Mouse (Mus musculus) limb, embryonic 15.5 days (tissue): ENCODE results near the gene Tmprss9. TPM values are rescaled to one million over a fixed set of nuclear protein-coding genes. Genes with fewer than 3 reads are reported as not detected.

Experiments used
- ATAC-seq: fragments of 200-750 bp; cut with Nextera tagmentation; 2 replicates; pipeline ENCODE4 v1.8.0; 2017; ENCODE audit warnings: low read depth, moderate TSS enrichment; ENCODE audit not compliant: insufficient number of reproducible peaks, low FRiP score, low TSS enrichment
- H3K27ac ChIP-seq: fragments of 300-500 bp; sonication (generic); 2 replicates; pipeline ENCODE4 v1.5.1; 2015; ENCODE audit warnings: moderate library complexity, mild to moderate bottlenecking, inconsistent platforms
- H3K27me3 ChIP-seq: fragments of 300-500 bp; sonication (generic); 2 replicates; pipeline ENCODE4 v1.6.1; 2015; ENCODE audit warnings: inconsistent platforms
- H3K36me3 ChIP-seq: fragments of 300-500 bp; sonication (generic); 2 replicates; pipeline ENCODE4 v1.6.1; 2015; ENCODE audit warnings: inconsistent platforms
- H3K4me1 ChIP-seq: fragments of 300-500 bp; sonication (generic); 2 replicates; pipeline ENCODE4 v1.6.1; 2015; ENCODE audit warnings: inconsistent platforms
- H3K4me2 ChIP-seq: fragments of 300-500 bp; sonication (generic); 2 replicates; pipeline ENCODE4 v1.6.1; 2015; ENCODE audit warnings: mild to moderate bottlenecking, inconsistent platforms
- H3K4me3 ChIP-seq: fragments of 300-500 bp; sonication (generic); 2 replicates; pipeline ENCODE4 v1.5.1; 2015; ENCODE audit warnings: mild to moderate bottlenecking, inconsistent platforms
- H3K9ac ChIP-seq: fragments of 300-500 bp; sonication (generic); 2 replicates; pipeline ENCODE4 v1.6.1; 2015; ENCODE audit warnings: inconsistent platforms
- H3K9me3 ChIP-seq: fragments of 300-500 bp; sonication (generic); 2 replicates; pipeline ENCODE4 v1.6.1; 2016; ENCODE audit warnings: inconsistent platforms
- WGBS: fragments of 180-500 bp; shearing (Covaris S2); methylation state at CpG from one replicate; pipeline ENCODE4 v1.1.7; 2015; 5-methylcytosine and 5-hydroxymethylcytosine counted together
- polyA plus RNA-seq: library from polyadenylated mRNA; unstranded; fragments of >200 nt; fragmentation: Nextera tagmentation; extraction: Ambion mirVana; gene quantifications from 2 replicates; pipeline ENCODE4 v1.2.1, GENCODE M21; 2015

Tmprss9 gene
- polyA plus RNA-seq, 1 experiment from 2014 or later, result not detected

DNA sequence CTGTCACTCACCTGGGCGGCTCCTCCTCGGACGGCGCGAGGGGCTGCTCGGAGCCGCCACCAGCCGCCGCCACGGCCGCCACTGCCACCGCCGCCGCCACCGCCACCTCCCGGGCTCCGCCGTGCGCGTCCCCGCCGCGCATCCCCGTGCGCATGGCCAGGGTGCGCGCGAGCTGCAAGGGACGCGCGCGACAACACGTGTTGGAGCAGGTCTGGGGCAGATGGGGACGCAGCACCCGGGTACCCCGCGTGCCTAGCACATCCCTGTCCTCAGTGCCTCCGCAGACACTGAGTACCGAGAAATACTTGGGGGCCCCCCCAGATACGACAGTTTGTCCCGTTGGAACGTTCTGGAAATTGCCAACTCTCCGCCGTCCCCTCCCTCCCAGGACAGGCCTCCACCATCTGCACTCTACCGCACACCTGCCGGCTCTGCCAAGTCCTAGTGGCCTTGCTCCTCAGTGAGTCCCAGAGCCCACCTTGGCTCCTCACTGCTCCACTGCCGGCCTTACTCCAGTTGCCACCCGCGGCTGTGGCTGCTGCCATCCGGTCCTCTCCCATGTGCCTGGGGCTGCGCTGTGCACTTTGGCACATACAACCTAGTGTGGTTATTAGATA, 27.6 kb upstream of the Tmprss9 start, which contains the start of gene Lingo3:
Gene Lingo3, minus strand, starts transcription at position 109 of the 617 bp plus-strand sequence.
- WGBS, result 4% methylated on average over 51 of the region's 51 CpGs
- Histone ChIP-seq H3K27me3 (peaks cover 65% of the 10 kb centered on the region), H3K36me3 (no peaks in the 10 kb centered on the region), H3K27ac (no peak within 1 kb of the TSS), H3K9ac (peak within 1 kb of the TSS; percentile 42), H3K4me1 (peaks cover 16% of the 10 kb centered on the region), H3K4me2 (peak within 1 kb of the TSS; percentile 87), H3K4me3 (peak within 1 kb of the TSS; percentile 47), H3K9me3 (no peaks in the 10 kb centered on the region)
- no peak for ATAC-seq

DNA sequence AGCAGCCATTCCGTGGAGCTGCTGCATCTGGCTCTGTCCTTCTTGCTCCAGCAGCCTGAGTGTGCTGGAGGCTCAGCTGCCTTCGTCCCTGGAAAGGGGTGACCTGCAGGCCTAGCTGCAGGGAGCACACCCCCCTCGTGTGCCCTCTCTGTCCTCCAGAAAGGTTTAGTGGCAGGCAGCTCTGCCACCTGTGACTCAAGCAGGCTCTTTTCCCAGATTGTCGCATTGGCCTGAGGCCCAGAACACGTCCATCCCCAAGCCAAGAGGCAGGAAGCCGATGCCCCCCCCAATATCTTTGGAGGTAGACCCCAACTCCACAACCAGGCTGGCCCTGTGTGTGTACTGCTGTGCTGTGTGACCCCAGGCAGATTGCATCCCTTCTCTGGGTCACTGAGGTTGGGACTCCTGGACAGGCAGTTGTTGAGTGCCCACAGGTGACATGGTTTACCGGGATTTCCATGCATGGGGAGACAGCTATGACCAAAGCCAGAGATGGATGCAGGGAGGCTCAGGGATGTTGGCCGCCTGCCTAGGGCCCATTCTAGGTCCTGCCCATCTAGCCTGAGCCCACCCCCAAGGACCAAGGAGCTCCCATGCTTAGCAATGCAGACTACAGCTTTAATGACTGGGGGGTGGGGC, 26.5 kb upstream of the Tmprss9 start:
- H3K9me3 ChIP-seq, result no peaks in the 10 kb centered on the region
- H3K27me3 ChIP-seq, result peaks cover 60% of the 10 kb centered on the region
- H3K27ac ChIP-seq, result no peak overlapping the region
- WGBS, result 54% methylated on average over 8 of the region's 8 CpGs
- H3K4me2 ChIP-seq, result no peak overlapping the region
- H3K4me3 ChIP-seq, result no peak overlapping the region
- H3K9ac ChIP-seq, result no peak overlapping the region
- peaks cover 2% of the 10 kb centered on the region; the same call in 1 of the 2 replicates for H3K36me3 ChIP-seq
- ATAC-seq, result no peak
- peaks cover 16% of the 10 kb centered on the region for H3K4me1 ChIP-seq

DNA sequence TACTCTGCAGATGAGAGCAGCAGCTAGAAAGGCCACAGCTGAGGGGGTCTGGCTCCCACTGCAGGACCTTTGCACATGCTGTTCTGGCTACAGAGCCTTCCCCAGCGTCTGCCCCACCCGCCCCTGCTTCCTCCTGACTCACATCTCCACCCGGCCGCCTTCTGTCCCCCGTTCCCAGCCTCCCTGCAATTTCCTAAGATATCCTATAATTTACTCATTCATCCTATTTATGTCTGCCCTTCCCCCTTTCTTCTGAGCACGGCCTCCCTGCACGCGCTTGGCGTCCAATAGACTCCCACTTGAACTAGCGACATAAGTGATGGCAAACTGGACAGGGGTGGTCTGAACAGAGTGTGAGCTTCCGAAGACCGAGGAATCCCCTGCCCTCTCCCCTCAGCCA, 25.9 kb upstream of the Tmprss9 start:
- no peak for ATAC-seq
- Histone ChIP-seq H3K36me3 (peaks cover 7% of the 10 kb centered on the region; the same call in 1 of the 2 replicates), H3K9ac (no peak overlapping the region), H3K4me1 (peaks cover 16% of the 10 kb centered on the region), H3K4me3 (no peak overlapping the region), H3K27me3 (peaks cover 56% of the 10 kb centered on the region), H3K9me3 (no peaks in the 10 kb centered on the region), H3K27ac (no peak overlapping the region), H3K4me2 (no peak overlapping the region)
- 82% methylated on average over 12 of the region's 12 CpGs for WGBS

DNA sequence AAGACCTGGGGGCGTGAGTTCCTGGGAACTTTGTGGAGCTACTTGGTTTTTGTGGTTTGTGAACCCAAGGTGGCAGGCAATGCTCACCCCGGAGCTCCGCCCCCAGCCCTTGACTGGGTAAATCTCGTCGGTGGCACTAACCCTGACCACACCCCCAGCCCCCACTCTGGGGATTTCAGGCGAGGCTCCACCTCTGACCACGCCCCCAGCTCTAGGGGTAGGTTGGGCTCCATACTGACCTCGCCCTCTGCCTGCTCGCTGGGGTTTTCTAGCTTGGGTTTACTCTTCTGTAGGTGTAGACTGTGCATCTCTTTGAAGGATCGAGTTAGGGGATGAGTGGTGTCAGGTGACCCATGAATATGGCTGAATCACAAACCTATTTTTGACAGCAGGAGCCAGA, 23.1 kb upstream of the Tmprss9 start:
- no peak overlapping the region for H3K4me3 ChIP-seq
- peaks cover 31% of the 10 kb centered on the region for H3K36me3 ChIP-seq
- no peaks in the 10 kb centered on the region for H3K9me3 ChIP-seq
- H3K4me1 ChIP-seq, result peaks cover 17% of the 10 kb centered on the region
- peaks cover 28% of the 10 kb centered on the region for H3K27me3 ChIP-seq
- no peak overlapping the region for H3K4me2 ChIP-seq
- 9% methylated on average over 10 of the region's 10 CpGs for WGBS
- H3K27ac ChIP-seq, result no peak overlapping the region
- H3K9ac ChIP-seq, result no peak overlapping the region
- no peak for ATAC-seq

DNA sequence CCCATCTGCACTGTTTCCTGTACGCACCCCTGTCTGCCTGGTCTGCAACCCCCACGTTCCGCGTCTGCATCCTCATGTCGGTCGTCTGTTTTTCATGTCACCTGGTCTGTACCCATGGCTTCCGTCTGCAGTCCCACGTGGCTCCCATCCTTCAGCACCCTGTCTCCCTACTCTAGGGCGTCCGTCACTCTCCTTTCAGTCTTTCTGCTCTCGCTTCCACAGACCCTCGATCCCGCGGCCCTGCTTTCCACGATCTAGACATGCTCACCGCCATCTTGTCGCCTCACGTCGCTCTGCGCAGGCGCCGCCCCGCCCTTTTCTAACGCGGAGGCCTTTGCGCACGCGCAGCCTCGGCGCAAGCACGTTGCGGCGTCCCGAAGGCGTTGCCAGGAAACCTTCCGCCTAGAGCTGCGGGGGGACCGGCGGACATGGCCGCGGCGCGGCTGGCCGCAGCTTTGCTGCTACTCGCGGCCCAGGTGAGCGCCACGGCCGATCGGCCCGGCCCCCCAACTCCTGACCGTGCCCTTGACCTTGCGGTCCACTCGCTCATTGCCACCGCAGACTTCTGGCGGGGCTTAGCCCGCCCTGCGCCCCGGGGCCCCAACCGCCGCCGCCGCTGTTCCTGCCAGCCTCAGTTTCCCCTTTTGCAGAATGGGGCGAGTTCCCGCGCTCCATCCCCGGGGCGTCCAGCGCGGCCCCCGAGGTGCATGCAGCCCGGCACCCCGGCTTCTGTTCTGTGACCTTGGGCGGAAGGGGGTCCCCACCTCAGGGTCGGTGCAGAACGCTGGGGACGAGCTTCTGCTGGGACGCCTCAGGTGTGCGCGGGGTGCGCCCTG, 16.5 kb upstream of the Tmprss9 start, which contains the start of the genes Lsm7 and Sppl2b:
Gene Lsm7, minus strand, starts transcription at position 297 of the 836 bp plus-strand sequence.
Gene Sppl2b, plus strand, starts transcription at position 363 of the 836 bp plus-strand sequence.
- Histone ChIP-seq H3K27ac (peak within 1 kb of the TSS; percentile 40), H3K4me3 (peak within 1 kb of the TSS; percentile 98), H3K4me2 (peak within 1 kb of the TSS; percentile 99), H3K27me3 (no peaks in the 10 kb centered on the region), H3K36me3 (peaks cover 31% of the 10 kb centered on the region), H3K9ac (peak within 1 kb of the TSS; percentile 83), H3K9me3 (no peaks in the 10 kb centered on the region), H3K4me1 (peaks cover 37% of the 10 kb centered on the region)
- ATAC-seq, result peak; percentile 64
- under 1% methylated on average over 81 of the region's 81 CpGs for WGBS

DNA sequence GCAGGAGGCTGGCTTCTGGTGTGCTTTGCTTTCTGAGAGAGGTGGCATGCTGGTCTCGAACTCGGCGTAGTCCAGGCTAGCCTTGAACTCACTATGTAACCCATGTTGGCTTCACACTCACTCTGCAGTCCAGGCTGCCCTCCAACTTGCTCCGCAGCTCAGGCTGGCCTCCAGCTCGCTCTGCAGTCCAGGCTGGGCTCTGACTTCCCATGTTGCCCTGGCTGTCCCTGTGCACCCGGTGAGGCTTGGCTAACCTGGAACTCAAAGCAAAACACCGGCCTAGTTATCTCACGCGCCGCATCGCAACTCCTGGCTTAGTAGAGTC, 15.9 kb upstream of the Tmprss9 start:
- WGBS, result 22% methylated on average over 11 of the region's 11 CpGs

DNA sequence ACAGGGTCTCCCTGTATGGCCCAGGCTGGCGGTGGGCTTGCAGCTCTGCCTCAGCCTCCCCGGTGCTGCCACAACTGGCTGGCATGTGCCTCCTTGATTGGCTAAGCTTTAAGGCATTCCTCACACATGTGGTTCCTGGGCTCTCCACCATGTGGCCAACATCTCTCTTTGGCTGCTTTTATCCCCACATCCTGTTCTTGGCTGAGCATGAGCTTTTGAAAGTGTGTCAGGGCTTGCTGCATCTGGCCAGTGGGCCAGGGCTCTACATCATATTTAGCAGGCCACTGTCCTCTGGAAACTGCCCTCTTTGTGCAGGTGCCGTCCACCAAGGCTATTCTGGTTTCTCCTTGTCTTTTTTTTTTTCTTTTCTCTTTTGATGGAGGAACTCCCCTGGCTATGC, 15.4 kb upstream of the Tmprss9 start:
- Histone ChIP-seq H3K27me3 (no peaks in the 10 kb centered on the region), H3K36me3 (peaks cover 22% of the 10 kb centered on the region), H3K4me2 (peak overlapping the region; percentile 99), H3K9me3 (no peaks in the 10 kb centered on the region), H3K4me3 (peak overlapping the region; percentile 98), H3K9ac (peak overlapping the region; percentile 83), H3K4me1 (peaks cover 37% of the 10 kb centered on the region), H3K27ac (peak overlapping the region; percentile 14)
- WGBS, result 40% methylated on average over 3 of the region's 3 CpGs
- ATAC-seq, result no peak

More for the DNA sequence above, 15.9 kb upstream of the Tmprss9 start:
- no peak for ATAC-seq
- Histone ChIP-seq H3K4me1 (peaks cover 37% of the 10 kb centered on the region), H3K36me3 (peaks cover 25% of the 10 kb centered on the region), H3K9ac (peak overlapping the region; percentile 83), H3K27ac (no peak overlapping the region), H3K4me3 (peak overlapping the region; percentile 98), H3K27me3 (no peaks in the 10 kb centered on the region), H3K9me3 (no peaks in the 10 kb centered on the region), H3K4me2 (peak overlapping the region; percentile 99)

DNA sequence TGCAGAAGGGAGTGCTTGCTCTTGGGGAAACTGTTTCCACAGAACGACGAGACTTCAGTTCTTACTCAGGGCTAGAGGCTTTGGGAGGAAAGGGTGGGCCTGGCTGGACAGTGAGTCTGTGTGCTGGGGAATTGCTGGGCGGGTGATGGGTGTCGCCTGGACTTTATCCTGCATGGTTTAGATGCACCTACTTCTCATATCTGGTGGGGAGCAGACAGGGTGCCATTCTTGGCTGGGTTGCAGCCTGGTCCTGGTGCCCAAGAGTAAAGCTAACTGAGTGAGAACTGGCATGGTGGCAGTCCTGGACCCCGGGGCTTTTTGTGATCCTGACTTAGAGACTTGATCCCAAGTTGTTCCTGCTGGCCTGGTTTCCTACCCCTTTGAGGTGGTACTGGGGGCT, 14.7 kb upstream of the Tmprss9 start:
- WGBS, result 77% methylated on average over 5 of the region's 5 CpGs
- Histone ChIP-seq H3K4me2 (no peak overlapping the region), H3K27ac (0 out of 2 replicates have a peak overlapping the region, but pooled peaks have one; percentile 14), H3K4me3 (no peak overlapping the region), H3K4me1 (peaks cover 37% of the 10 kb centered on the region), H3K9ac (no peak overlapping the region), H3K36me3 (peaks cover 22% of the 10 kb centered on the region), H3K9me3 (no peaks in the 10 kb centered on the region), H3K27me3 (no peaks in the 10 kb centered on the region)
- ATAC-seq, result no peak

DNA sequence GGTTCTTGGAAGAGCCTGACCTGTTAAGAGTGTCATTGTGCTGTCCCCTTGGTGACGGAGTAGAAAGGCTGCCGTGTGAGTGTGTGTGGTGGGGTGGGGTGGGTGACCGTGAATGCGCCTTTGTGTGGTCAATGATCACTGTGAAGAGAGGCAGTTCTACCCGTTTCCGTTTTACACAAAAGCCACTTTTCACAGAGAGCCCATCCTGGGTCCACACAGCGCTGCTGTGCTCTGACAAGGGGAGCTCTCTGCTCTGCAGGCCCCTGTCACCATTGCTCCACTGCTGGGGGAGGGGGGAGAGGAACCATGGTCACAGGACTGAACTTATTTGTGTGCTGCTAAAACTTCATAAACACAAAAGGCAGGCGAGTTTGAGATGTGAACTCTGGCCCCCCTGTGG, 14.3 kb upstream of the Tmprss9 start:
- Histone ChIP-seq H3K36me3 (peaks cover 22% of the 10 kb centered on the region), H3K4me2 (no peak overlapping the region), H3K9ac (no peak overlapping the region)

DNA sequence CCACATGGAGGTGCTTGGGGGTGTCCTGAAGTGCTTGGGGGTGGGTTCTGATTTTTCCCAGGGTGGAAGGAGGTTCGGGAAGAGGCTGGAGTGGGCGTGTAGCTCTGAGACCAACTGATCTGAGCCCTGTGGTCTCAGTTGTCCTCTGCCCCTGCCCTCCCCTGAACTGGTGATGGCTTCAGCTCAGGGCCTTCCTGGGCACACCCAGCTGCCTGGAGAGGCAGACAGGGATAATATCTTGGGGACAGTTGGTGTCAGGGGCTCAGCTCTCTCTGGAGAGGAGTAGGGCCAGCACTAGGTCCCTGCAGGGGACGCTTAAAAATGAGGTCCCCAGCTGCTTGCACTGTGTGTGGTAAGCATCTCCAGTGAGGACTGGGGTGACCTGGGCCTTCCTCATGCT, 13.8 kb upstream of the Tmprss9 start:
- no peak overlapping the region for H3K4me2 ChIP-seq
- H3K36me3 ChIP-seq, result peaks cover 24% of the 10 kb centered on the region
- no peak overlapping the region for H3K9ac ChIP-seq
- no peak overlapping the region for H3K4me3 ChIP-seq
- 70% methylated on average over 3 of the region's 3 CpGs for WGBS
- H3K27ac ChIP-seq, result no peak overlapping the region
- peaks cover 37% of the 10 kb centered on the region for H3K4me1 ChIP-seq
- no peaks in the 10 kb centered on the region for H3K9me3 ChIP-seq
- H3K27me3 ChIP-seq, result no peaks in the 10 kb centered on the region
- no peak for ATAC-seq

More for the DNA sequence above, 14.3 kb upstream of the Tmprss9 start:
- 70% methylated on average over 8 of the region's 8 CpGs for WGBS
- ATAC-seq, result no peak
- Histone ChIP-seq H3K4me1 (peaks cover 37% of the 10 kb centered on the region), H3K27ac (no peak overlapping the region), H3K4me3 (no peak overlapping the region), H3K9me3 (no peaks in the 10 kb centered on the region), H3K27me3 (no peaks in the 10 kb centered on the region)

DNA sequence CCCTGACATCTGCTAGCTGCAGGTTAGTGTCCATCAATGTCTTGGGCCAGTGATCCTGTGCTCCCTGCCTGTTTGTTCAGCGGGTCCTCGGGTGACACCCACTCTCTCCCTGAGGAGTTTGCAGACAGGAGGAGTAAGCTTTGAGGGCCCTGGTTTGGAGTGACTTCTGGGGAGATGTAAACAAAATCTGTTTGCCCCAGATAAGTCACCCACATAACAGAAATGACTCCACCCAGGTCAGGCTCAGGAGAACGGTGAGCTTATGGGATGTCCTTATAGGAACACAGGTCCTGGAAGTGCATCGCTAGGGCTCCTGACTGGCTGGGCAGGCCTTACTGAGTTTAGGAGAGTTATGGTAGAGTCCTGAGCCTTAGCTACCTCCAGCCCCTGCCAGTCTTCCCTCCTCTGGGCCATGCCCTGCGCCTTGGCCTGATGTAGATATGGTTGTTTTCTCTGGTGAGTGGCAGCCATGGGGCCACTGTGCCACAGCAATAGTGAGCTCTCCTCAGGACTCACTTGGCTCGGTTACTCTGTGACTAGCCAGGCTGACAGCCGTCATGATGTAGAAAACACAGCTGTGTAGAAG, 13.2 kb upstream of the Tmprss9 start:
- peaks cover 24% of the 10 kb centered on the region for H3K36me3 ChIP-seq
- H3K9me3 ChIP-seq, result no peaks in the 10 kb centered on the region
- no peak overlapping the region for H3K27ac ChIP-seq
- ATAC-seq, result no peak
- peaks cover 35% of the 10 kb centered on the region for H3K4me1 ChIP-seq
- WGBS, result 86% methylated on average over 7 of the region's 7 CpGs
- no peaks in the 10 kb centered on the region for H3K27me3 ChIP-seq
- H3K4me3 ChIP-seq, result no peak overlapping the region
- H3K9ac ChIP-seq, result no peak overlapping the region
- H3K4me2 ChIP-seq, result no peak overlapping the region
